Mouse (Mus musculus) midbrain, embryonic 16.5 days (tissue): Measurements from ENCODE around the gene Gm28308. TPM values are rescaled to one million over a fixed set of nuclear protein-coding genes. Genes with fewer than 3 reads are reported as not detected.

Experiments used
- ATAC-seq: fragments of 200-750 bp; cut with Nextera tagmentation; 2 replicates; pipeline ENCODE4 v1.8.0; 2017; ENCODE audit warnings: moderate TSS enrichment
- H3K27ac ChIP-seq: fragments of 300-500 bp; sonication (generic); 2 replicates; pipeline ENCODE4 v1.5.1; 2014; ENCODE audit warnings: mild to moderate bottlenecking, low read length, mixed read lengths
- H3K27me3 ChIP-seq: fragments of 300-500 bp; sonication (generic); 2 replicates; pipeline ENCODE4 v1.6.1; 2014; ENCODE audit warnings: low read depth, low read length, mixed read lengths; ENCODE audit not compliant: control insufficient read depth, insufficient read depth
- H3K36me3 ChIP-seq: fragments of 300-500 bp; sonication (generic); 2 replicates; pipeline ENCODE4 v1.6.1; 2014; ENCODE audit warnings: mild to moderate bottlenecking, low read length, moderate library complexity, mixed read lengths; ENCODE audit not compliant: control insufficient read depth, insufficient read depth
- H3K4me1 ChIP-seq: fragments of 300-500 bp; sonication (generic); 2 replicates; pipeline ENCODE4 v1.6.1; 2014; ENCODE audit warnings: mild to moderate bottlenecking, low read length, mixed read lengths; ENCODE audit not compliant: control insufficient read depth, insufficient read depth
- H3K4me2 ChIP-seq: fragments of 300-500 bp; sonication (generic); 2 replicates; pipeline ENCODE4 v1.6.1; 2014; ENCODE audit warnings: mild to moderate bottlenecking, low read length, mixed read lengths
- H3K4me3 ChIP-seq: fragments of 300-500 bp; sonication (generic); 2 replicates; pipeline ENCODE4 v1.5.1; 2014; ENCODE audit warnings: low read depth, mild to moderate bottlenecking, low read length, moderate library complexity, mixed read lengths
- H3K9ac ChIP-seq: fragments of 300-500 bp; sonication (generic); 2 replicates; pipeline ENCODE4 v1.6.1; 2014; ENCODE audit warnings: low read depth, low read length, mixed read lengths
- H3K9me3 ChIP-seq: fragments of 300-500 bp; sonication (generic); replicated peaks from 2 replicates; pipeline ENCODE4 v1.6.1; 2014; ENCODE audit warnings: mild to moderate bottlenecking, low read length, mixed read lengths; ENCODE audit not compliant: control insufficient read depth, poor library complexity, severe bottlenecking
- WGBS: fragments of 180-500 bp; shearing (Covaris S2); extraction: QIAGEN DNeasy Blood & Tissue Kit; methylation state at CpG from one replicate; pipeline ENCODE4 v1.1.7; 2014; 5-methylcytosine and 5-hydroxymethylcytosine counted together
- polyA plus RNA-seq: library from polyadenylated mRNA; unstranded; fragments of >200 nt; fragmentation: Nextera tagmentation; extraction: Ambion mirVana; gene quantifications from 2 replicates; pipeline ENCODE4 v1.2.1, GENCODE M21; 2015

The Gm28308 gene
- polyA plus RNA-seq, 1 experiment from 2014 or later, result not detected

DNA sequence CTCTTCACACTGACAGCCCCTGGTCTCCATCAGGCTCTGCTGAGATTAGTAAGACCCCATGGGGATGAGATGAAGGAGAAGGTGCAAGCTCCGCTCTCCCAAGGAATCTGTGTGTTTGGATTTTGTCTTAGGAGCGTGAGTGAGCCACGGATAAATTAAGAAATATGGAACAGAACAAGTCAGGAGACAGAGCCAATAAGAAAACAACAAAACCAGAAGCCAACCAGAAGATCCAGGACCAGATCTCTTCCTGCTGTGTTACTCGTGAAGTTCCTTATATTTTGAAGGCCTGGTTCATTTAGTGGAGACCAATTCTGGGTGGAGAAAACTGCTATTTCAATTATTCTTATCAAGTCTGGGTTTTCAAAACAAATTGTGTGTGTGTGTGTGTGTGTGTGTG lies 61.6 kb downstream of the Gm28308 start:
- H3K4me1 ChIP-seq, result no peaks in the 10 kb centered on the region
- no peak overlapping the region for H3K9ac ChIP-seq
- H3K4me2 ChIP-seq, result no peak overlapping the region
- ATAC-seq, result no peak
- H3K27me3 ChIP-seq, result peaks cover 81% of the 10 kb centered on the region
- no peak overlapping the region for H3K27ac ChIP-seq
- H3K36me3 ChIP-seq, result no peaks in the 10 kb centered on the region
- no peaks in the 10 kb centered on the region; the same call in 1 of the 2 replicates for H3K9me3 ChIP-seq
- WGBS, result 2% methylated on average over 4 of the region's 4 CpGs
- no peak overlapping the region for H3K4me3 ChIP-seq

DNA sequence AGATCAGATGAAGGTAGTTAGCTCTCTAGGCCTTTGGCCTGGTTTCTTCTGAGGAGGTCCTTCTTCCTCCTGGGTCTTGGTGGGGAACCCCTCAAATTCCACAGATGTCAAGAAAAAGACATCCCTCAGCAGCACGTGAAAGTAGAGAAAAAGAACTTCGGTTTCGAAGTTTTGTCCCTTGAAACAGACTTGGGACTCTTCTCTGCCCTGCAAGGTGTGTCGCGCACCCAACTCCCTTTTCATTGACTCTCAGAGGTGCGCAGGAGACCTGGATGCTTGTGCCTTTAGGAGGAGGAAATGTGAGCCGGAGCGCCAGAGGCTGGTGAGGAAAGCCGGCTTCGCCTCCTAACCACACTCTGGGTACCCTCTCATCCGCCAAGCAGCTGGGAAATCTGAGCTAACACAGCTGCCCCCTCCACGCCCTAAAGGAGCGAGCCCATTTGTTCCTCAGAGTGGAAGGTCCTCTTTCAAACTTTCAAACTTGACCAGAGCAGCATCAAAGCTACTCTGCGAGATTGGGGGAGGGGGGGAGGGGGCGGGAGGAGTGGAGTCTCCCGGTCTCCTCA lies 62.7 kb downstream of the Gm28308 start:
- H3K27me3 ChIP-seq, result peaks cover 74% of the 10 kb centered on the region
- no peaks in the 10 kb centered on the region for H3K4me1 ChIP-seq
- H3K36me3 ChIP-seq, result no peaks in the 10 kb centered on the region
- H3K4me3 ChIP-seq, result no peak overlapping the region
- no peak overlapping the region for H3K27ac ChIP-seq
- H3K4me2 ChIP-seq, result no peak overlapping the region
- no peaks in the 10 kb centered on the region; the same call in 1 of the 2 replicates for H3K9me3 ChIP-seq
- no peak overlapping the region for H3K9ac ChIP-seq
- 4% methylated on average over 16 of the region's 16 CpGs for WGBS
- no peak for ATAC-seq

DNA sequence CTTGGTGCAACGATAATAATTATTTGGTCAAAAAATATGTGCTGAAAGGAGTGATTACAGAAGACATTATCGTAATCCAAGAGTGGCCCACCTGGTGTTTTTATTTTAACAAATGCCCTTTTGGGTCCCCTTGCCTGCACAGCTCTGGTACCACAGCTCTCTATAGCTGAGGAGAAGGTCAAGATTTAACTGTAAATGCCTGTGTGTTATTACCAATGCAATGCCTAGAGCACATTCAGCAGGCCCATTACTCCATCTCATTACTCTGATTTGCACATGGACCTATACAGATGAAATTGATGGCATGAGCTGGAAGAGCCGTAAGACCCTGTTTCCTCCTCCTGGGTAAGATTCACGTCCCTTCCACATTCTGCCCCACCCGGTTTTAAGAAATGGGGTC lies 74.0 kb downstream of the Gm28308 start:
- ATAC-seq, result no peak
- no peaks in the 10 kb centered on the region for H3K9me3 ChIP-seq
- no peaks in the 10 kb centered on the region for H3K36me3 ChIP-seq
- no peak overlapping the region for H3K27ac ChIP-seq
- H3K27me3 ChIP-seq, result peaks cover 3% of the 10 kb centered on the region
- H3K4me3 ChIP-seq, result no peak overlapping the region
- no peak overlapping the region for H3K9ac ChIP-seq
- 83% methylated on average over 5 of the region's 5 CpGs for WGBS
- H3K4me2 ChIP-seq, result no peak overlapping the region
- H3K4me1 ChIP-seq, result 0 out of 2 replicates have a peak, but pooled peaks cover 4% of the 10 kb centered on the region

DNA sequence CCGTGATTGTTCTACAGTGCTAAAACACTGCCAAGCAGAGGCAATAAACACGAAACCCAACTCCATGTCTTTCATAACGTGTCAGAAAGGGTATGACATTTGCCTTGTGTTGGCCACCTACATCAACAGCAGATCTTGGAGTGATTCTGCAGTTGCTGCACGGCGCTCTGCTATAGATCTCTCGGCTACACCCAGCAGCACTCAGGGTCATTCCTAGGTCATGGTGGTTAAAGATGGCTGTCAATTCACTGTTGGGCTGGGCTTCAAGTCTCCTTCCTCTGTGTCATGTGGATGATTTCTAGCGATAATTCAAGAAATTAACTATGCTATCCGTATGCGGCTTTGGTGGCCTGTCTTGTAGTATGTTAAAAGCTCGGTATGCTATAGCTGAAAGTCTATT lies 74.6 kb downstream of the Gm28308 start:
- 79% methylated on average over 10 of the region's 10 CpGs for WGBS
- ATAC-seq, result no peak
- no peaks in the 10 kb centered on the region for H3K36me3 ChIP-seq
- no peak overlapping the region for H3K27ac ChIP-seq
- H3K9ac ChIP-seq, result no peak overlapping the region
- H3K4me1 ChIP-seq, result 0 out of 2 replicates have a peak, but pooled peaks cover 4% of the 10 kb centered on the region
- H3K27me3 ChIP-seq, result peaks cover 2% of the 10 kb centered on the region
- no peak overlapping the region for H3K4me3 ChIP-seq
- no peak overlapping the region for H3K4me2 ChIP-seq
- no peaks in the 10 kb centered on the region for H3K9me3 ChIP-seq

DNA sequence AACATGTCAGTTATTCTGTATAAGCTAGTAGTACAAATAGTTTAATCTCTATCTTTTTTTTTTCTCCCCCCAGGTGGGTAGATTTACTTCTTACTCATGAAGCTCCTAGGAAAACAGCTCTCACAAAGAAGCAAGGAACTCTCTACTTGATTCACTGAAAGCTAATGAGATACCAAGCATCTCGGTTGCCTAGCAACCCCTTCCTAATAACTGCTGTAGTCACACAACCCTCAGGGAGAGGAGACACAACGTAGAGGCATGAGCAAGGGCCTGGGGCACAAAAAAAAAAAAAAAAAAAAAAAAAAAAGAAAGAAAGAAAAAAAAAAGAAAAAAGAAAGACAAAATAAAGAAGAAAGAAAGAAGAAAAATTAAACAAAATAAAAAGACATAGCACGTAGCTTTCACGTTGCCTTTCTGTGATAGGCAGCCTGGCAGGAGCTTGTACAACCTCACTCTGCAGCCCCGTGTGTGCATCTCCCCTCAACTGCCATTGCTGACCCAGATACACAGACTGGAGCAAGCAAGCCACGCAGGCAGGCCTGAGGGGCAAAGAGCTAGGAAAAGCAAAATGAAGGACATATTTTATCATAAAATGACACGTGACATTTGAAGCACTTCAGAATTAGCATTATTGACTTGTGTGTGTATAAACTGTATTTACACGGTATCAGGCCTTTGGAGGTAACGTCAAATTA lies 75.2 kb downstream of the Gm28308 start:
- no peaks in the 10 kb centered on the region; the same call in 1 of the 2 replicates for H3K27me3 ChIP-seq
- H3K4me2 ChIP-seq, result no peak overlapping the region
- no peak overlapping the region for H3K9ac ChIP-seq
- H3K36me3 ChIP-seq, result no peaks in the 10 kb centered on the region
- no peak; the same call in 1 of the 2 replicates for ATAC-seq
- WGBS, result 52% methylated on average over 9 of the region's 9 CpGs
- 0 out of 2 replicates have a peak, but pooled peaks cover 4% of the 10 kb centered on the region for H3K4me1 ChIP-seq
- no peaks in the 10 kb centered on the region for H3K9me3 ChIP-seq
- H3K4me3 ChIP-seq, result no peak overlapping the region
- H3K27ac ChIP-seq, result no peak overlapping the region

- no peak overlapping the region for H3K27ac ChIP-seq
- 85% methylated on average over 4 of the region's 4 CpGs for WGBS
- H3K27me3 ChIP-seq, result no peaks in the 10 kb centered on the region; the same call in 1 of the 2 replicates
- H3K36me3 ChIP-seq, result no peaks in the 10 kb centered on the region
- ATAC-seq, result no peak
- H3K9ac ChIP-seq, result no peak overlapping the region
- no peak overlapping the region for H3K4me3 ChIP-seq
- no peak overlapping the region for H3K4me2 ChIP-seq
- H3K9me3 ChIP-seq, result peaks cover 4% of the 10 kb centered on the region
- H3K4me1 ChIP-seq, result peaks cover 16% of the 10 kb centered on the region
Measured at GRCm38 (mm10) chr6:52123673-52124072, 89.5 kb downstream of the Gm28308 start.

- Histone ChIP-seq H3K4me1 (peaks cover 19% of the 10 kb centered on the region), H3K27ac (no peak overlapping the region), H3K4me2 (no peak overlapping the region), H3K9ac (no peak overlapping the region), H3K9me3 (no peaks in the 10 kb centered on the region), H3K36me3 (no peaks in the 10 kb centered on the region), H3K27me3 (no peaks in the 10 kb centered on the region), H3K4me3 (no peak overlapping the region)
- ATAC-seq, result no peak
- 72% methylated on average over 3 of the region's 3 CpGs for WGBS
Measured at GRCm38 (mm10) chr6:52121173-52121572, 92.0 kb downstream of the Gm28308 start.

- Histone ChIP-seq H3K27me3 (no peaks in the 10 kb centered on the region), H3K4me2 (peak overlapping the region; percentile 25; the same call in 1 of the 2 replicates), H3K9ac (no peak overlapping the region), H3K36me3 (no peaks in the 10 kb centered on the region), H3K4me3 (no peak overlapping the region), H3K27ac (peak overlapping the region; percentile 53), H3K9me3 (no peaks in the 10 kb centered on the region), H3K4me1 (peaks cover 19% of the 10 kb centered on the region)
- 14% methylated on average over 6 of the region's 6 CpGs for WGBS
- peak; percentile 90 for ATAC-seq
Measured at GRCm38 (mm10) chr6:52118903-52119635, 94.1 kb downstream of the Gm28308 start.

DNA sequence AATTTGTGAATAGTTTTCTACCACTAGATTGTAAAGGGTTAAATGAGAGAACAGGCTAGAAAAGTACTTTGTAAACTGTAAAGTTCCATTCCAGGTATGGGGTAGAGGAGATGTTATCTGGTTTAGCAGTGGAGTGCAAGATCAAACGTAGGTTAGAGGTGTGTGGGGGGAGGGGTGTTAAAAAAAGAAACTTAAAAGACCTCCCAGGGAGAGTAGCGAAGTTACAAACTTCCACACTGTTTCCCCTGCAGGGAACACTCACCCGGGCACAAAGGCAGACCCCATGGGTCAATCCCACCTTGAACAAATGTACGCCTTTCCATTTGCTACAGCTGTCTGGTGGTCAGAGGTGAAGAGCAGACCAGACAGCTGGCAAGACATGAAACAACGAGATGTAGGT lies 97.2 kb downstream of the Gm28308 start:
- no peak overlapping the region for H3K4me3 ChIP-seq
- no peak for ATAC-seq
- WGBS, result 33% methylated on average over 5 of the region's 5 CpGs

More for the DNA sequence above, 97.2 kb downstream of the Gm28308 start:
- Histone ChIP-seq H3K4me2 (no peak overlapping the region), H3K27ac (no peak overlapping the region), H3K9me3 (no peaks in the 10 kb centered on the region), H3K27me3 (no peaks in the 10 kb centered on the region), H3K4me1 (peaks cover 19% of the 10 kb centered on the region), H3K9ac (no peak overlapping the region), H3K36me3 (no peaks in the 10 kb centered on the region)
